In genomic region chr14:73376920-73377319, GRCm38 (mm10) we compare ENCODE assay signal across 12 mouse cellular contexts. TPM values are rescaled to one million over a fixed set of nuclear protein-coding genes. Genes with fewer than 3 reads are reported as not detected.
DNase-seq lines count a peak whose midpoint lies in the region; ATAC-seq and TF ChIP-seq lines count a peak whose summit lies in the region.
"Had no signal": no experiment of that assay in that cellular context is flagged by ENCODE, and none has a peak within 500 bp of the region (broad histone marks: within the 10 kb centered on the region; RNA-seq: fewer than 3 reads in every experiment).

No protein-coding gene starts in this region.

- ATAC-seq in kidney, embryonic 14.5 days (ENCODE audit: low FRiP score, low TSS enrichment): peak; percentile 48; the same call in 1 of the 2 replicates
- no peak for ATAC-seq in neural tube, embryonic 13.5 days (ENCODE audit: low read depth)
- ATAC-seq: hindbrain, embryonic 16.5 days had no signal

- no peak for TF ChIP-seq POLR2A in cerebellum, adult 2 months (IDR thresholded peaks at IDR 0.05; ENCODE audit: borderline replicate concordance, insufficient read depth, low read length)

- H3K9me3 ChIP-seq in kidney, embryonic 14.5 days (ENCODE audit: control insufficient read depth, low read length): no peaks in the 10 kb centered on the region
- no peaks in the 10 kb centered on the region for H3K9me3 ChIP-seq in neural tube, embryonic 13.5 days
- H3K9me3 ChIP-seq: neural tube, embryonic 12.5 days had no signal

- H3K4me1 ChIP-seq in cerebellum, adult 2 months (ENCODE audit: control insufficient read depth, insufficient read depth, low read length): peaks cover 41% of the 10 kb centered on the region; the same call in 1 of the 2 replicates
- peaks cover 33% of the 10 kb centered on the region for H3K4me1 ChIP-seq in kidney, embryonic 14.5 days (ENCODE audit: control insufficient read depth, insufficient read depth, low read length)
- H3K4me1 ChIP-seq in neural tube, embryonic 13.5 days (replicated peaks): peaks cover 44% of the 10 kb centered on the region

- H3K27me3 ChIP-seq in cerebellum, adult 2 months (ENCODE audit: control insufficient read depth, insufficient read depth, low read length): no peaks in the 10 kb centered on the region
- no peaks in the 10 kb centered on the region for H3K27me3 ChIP-seq in kidney, embryonic 14.5 days (ENCODE audit: control insufficient read depth, insufficient read depth, low read length)
- no peaks in the 10 kb centered on the region for H3K27me3 ChIP-seq in neural tube, embryonic 13.5 days
- H3K27me3 ChIP-seq: neural tube, embryonic 12.5 days had no signal

- H3K4me3 ChIP-seq in cerebellum, adult 2 months (replicated peaks; ENCODE audit: insufficient read depth, low read depth, low read length): peak overlapping the region; percentile 4
- no peak overlapping the region for H3K4me3 ChIP-seq in kidney, embryonic 14.5 days (ENCODE audit: low read length)
- no peak overlapping the region for H3K4me3 ChIP-seq in neural tube, embryonic 13.5 days
- H3K4me3 ChIP-seq: erythroblast, embryonic 14.5 days; left cerebral cortex, adult 2 months; neural tube, embryonic 12.5 days had no signal

- no peak for DNase-seq in cerebellum, adult 2 months
- DNase-seq in cerebellum, adult 9-10 months: no peak
- DNase-seq in kidney, adult 11 months: no peak
- no peak for DNase-seq in neural tube, embryonic 10.5 days (ENCODE audit: extremely low spot score, low spot score)
- DNase-seq in left cerebral cortex, adult 18-20 months (ENCODE audit: low spot score in 2 of 2): no peak
- no peak for DNase-seq in thymus, postnatal 36 days

- H3K36me3 ChIP-seq in kidney, embryonic 14.5 days (ENCODE audit: control insufficient read depth, insufficient read depth, low read length): peaks cover 24% of the 10 kb centered on the region
- peaks cover 17% of the 10 kb centered on the region for H3K36me3 ChIP-seq in neural tube, embryonic 13.5 days

- TF ChIP-seq CTCF in cerebellum, adult 2 months (IDR thresholded peaks at IDR 0.05; ENCODE audit: borderline replicate concordance, insufficient read depth, low read depth, low read length): no peak

- H3K9ac ChIP-seq in kidney, embryonic 14.5 days (ENCODE audit: low read depth, low read length): no peak overlapping the region
- no peak overlapping the region for H3K9ac ChIP-seq in neural tube, embryonic 13.5 days
- H3K9ac ChIP-seq: neural tube, embryonic 12.5 days had no signal

- H3K27ac ChIP-seq in cerebellum, adult 2 months (ENCODE audit: insufficient read depth, low read length): peak overlapping the region; percentile 53
- H3K27ac ChIP-seq in kidney, embryonic 14.5 days (ENCODE audit: low read depth, low read length): no peak overlapping the region
- H3K27ac ChIP-seq in neural tube, embryonic 13.5 days (replicated peaks): peak overlapping the region; percentile 50
- H3K27ac ChIP-seq: left cerebral cortex, adult 2 months; neural tube, embryonic 12.5 days had no signal

- H3K4me2 ChIP-seq in kidney, embryonic 14.5 days (replicated peaks; ENCODE audit: low read depth, low read length): no peak overlapping the region
- H3K4me2 ChIP-seq in neural tube, embryonic 13.5 days: no peak overlapping the region
- H3K4me2 ChIP-seq: neural tube, embryonic 12.5 days had no signal

- WGBS in cerebellum, adult 2 months: 40% methylated on average over 6 of the region's 6 CpGs
- WGBS in kidney, embryonic 14.5 days: 73% methylated on average over 6 of the region's 6 CpGs
- 89% methylated on average over 6 of the region's 6 CpGs for WGBS in neural tube, embryonic 13.5 days

RNA-seq across cellular contexts. Expression of gene Itm2b, which starts 8.2 kb away (rescaled TPM):
- polyA plus RNA-seq in cerebellum, adult 2 months (2012; rRNA removed): 1,793 and 1,993 TPM in 2 replicates
- 796 and 844 TPM in 2 replicates for polyA plus RNA-seq in kidney, embryonic 14.5 days (2014; fragmentation: Nextera tagmentation; extraction: Ambion mirVana)
- 781 and 803 TPM in 2 replicates for polyA plus RNA-seq in neural tube, embryonic 13.5 days (2015; fragmentation: Nextera tagmentation; extraction: Ambion mirVana)
- total RNA-seq in left cerebral cortex, adult 18-20 months (2021): 100 to 1,000 TPM; 780 to 834 TPM

RNA-seq across cellular contexts. Expression of gene Rb1, which starts 51.3 kb away (rescaled TPM):
- 21.2 and 22.4 TPM in 2 replicates for polyA plus RNA-seq in cerebellum, adult 2 months (2012; rRNA removed)
- polyA plus RNA-seq in kidney, embryonic 14.5 days (2014; fragmentation: Nextera tagmentation; extraction: Ambion mirVana): 29.9 and 32.7 TPM in 2 replicates
- polyA plus RNA-seq in neural tube, embryonic 13.5 days (2015; fragmentation: Nextera tagmentation; extraction: Ambion mirVana): 22.7 and 25.4 TPM in 2 replicates
- 10 to 100 TPM; 28.9 to 30.1 TPM for total RNA-seq in left cerebral cortex, adult 18-20 months (2021)
